Mouse (Mus musculus) hindbrain, embryonic 16.5 days (tissue): ENCODE measurements around the gene Klhdc8a. TPM values are rescaled to one million over a fixed set of nuclear protein-coding genes. Genes with fewer than 3 reads are reported as not detected.
A peak's percentile ranks its signal among the peaks of the same experiment; 100 is the strongest.

Experiments
- ATAC-seq: fragments of 200-750 bp; cut with Nextera tagmentation; 2 replicates; pipeline ENCODE4 v1.8.0; 2017; ENCODE audit warnings: moderate TSS enrichment, moderate library complexity
- H3K27ac ChIP-seq: fragments of 300-500 bp; sonication (generic); 2 replicates; pipeline ENCODE4 v1.5.1; 2014; ENCODE audit warnings: low read depth, mild to moderate bottlenecking, control low read depth, low read length, moderate library complexity
- H3K27me3 ChIP-seq: fragments of 300-500 bp; sonication (generic); replicated peaks from 2 replicates; pipeline ENCODE4 v1.6.1; 2014; ENCODE audit warnings: low read length; ENCODE audit not compliant: control insufficient read depth, insufficient read depth
- H3K36me3 ChIP-seq: fragments of 300-500 bp; sonication (generic); 2 replicates; pipeline ENCODE4 v1.6.1; 2014; ENCODE audit warnings: mild to moderate bottlenecking, low read length, moderate library complexity, mixed read lengths; ENCODE audit not compliant: control insufficient read depth, insufficient read depth
- H3K4me1 ChIP-seq: fragments of 300-500 bp; sonication (generic); 2 replicates; pipeline ENCODE4 v1.6.1; 2014; ENCODE audit warnings: low read depth, low read length; ENCODE audit not compliant: control insufficient read depth, insufficient read depth
- H3K4me2 ChIP-seq: fragments of 300-500 bp; sonication (generic); 2 replicates; pipeline ENCODE4 v1.6.1; 2014; ENCODE audit warnings: mild to moderate bottlenecking, low read length, control low read depth, moderate library complexity
- H3K4me3 ChIP-seq: fragments of 300-500 bp; sonication (generic); 2 replicates; pipeline ENCODE4 v1.5.1; 2014; ENCODE audit warnings: mild to moderate bottlenecking, low read length, control low read depth, moderate library complexity
- H3K9ac ChIP-seq: fragments of 300-500 bp; sonication (generic); 2 replicates; pipeline ENCODE4 v1.6.1; 2014; ENCODE audit warnings: low read depth, mild to moderate bottlenecking, control low read depth, low read length, moderate library complexity
- H3K9me3 ChIP-seq: fragments of 300-500 bp; sonication (generic); 2 replicates; pipeline ENCODE4 v1.6.1; 2014; ENCODE audit warnings: mild to moderate bottlenecking, low read length, moderate library complexity; ENCODE audit not compliant: control insufficient read depth
- WGBS: fragments of 180-500 bp; shearing (Covaris S2); extraction: QIAGEN DNeasy Blood & Tissue Kit; methylation state at CpG from one replicate; pipeline ENCODE4 v1.1.7; 2014; 5-methylcytosine and 5-hydroxymethylcytosine counted together
- polyA plus RNA-seq: library from polyadenylated mRNA; unstranded; fragments of >200 nt; fragmentation: Nextera tagmentation; extraction: Ambion mirVana; gene quantifications from 2 replicates; pipeline ENCODE4 v1.2.1, GENCODE M21; 2015

Gene Klhdc8a
- polyA plus RNA-seq, 1 experiment from 2014 or later: 10.0 TPM

DNA sequence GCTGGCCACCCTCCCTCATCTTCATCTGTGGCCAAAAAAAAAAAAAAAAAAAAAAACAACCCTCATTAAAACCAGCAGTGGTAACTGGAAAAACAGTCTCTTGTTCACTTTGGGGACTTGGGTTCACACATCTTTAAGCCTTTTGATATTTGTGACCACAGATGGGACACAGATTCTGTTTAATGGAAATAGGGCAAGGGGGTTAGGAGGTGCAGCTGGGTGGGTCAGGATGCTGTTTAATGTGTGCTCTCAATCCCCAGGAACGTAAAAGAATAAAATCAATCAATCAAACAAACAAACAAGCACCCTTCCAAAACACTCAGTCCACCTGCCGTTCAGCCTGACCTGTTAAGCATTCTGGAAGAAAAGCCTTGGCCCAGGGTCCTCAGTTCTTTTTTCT, 34.8 kb downstream of the Klhdc8a start:
- no peak overlapping the region for H3K4me3 ChIP-seq
- no peak overlapping the region; the same call in 1 of the 2 replicates for H3K9ac ChIP-seq
- WGBS: 9% methylated on average over 2 of the region's 2 CpGs
- peak overlapping the region; percentile 29; the same call in 1 of the 2 replicates for H3K27ac ChIP-seq
- H3K9me3 ChIP-seq: no peaks in the 10 kb centered on the region
- no peak overlapping the region for H3K4me2 ChIP-seq
- peaks cover 18% of the 10 kb centered on the region for H3K4me1 ChIP-seq
- H3K36me3 ChIP-seq: peaks cover 6% of the 10 kb centered on the region; the same call in 1 of the 2 replicates
- ATAC-seq: no peak
- H3K27me3 ChIP-seq: no peaks in the 10 kb centered on the region

- Histone ChIP-seq H3K9ac (peak overlapping the region; percentile 5; the same call in 1 of the 2 replicates), H3K27me3 (no peaks in the 10 kb centered on the region), H3K4me2 (no peak overlapping the region), H3K36me3 (peaks cover 6% of the 10 kb centered on the region; the same call in 1 of the 2 replicates), H3K4me1 (peaks cover 18% of the 10 kb centered on the region), H3K4me3 (no peak overlapping the region), H3K9me3 (no peaks in the 10 kb centered on the region), H3K27ac (peak overlapping the region; percentile 29)
- WGBS: 7% methylated on average over 4 of the region's 4 CpGs
- peak; percentile 62 for ATAC-seq
Observed at GRCm38 (mm10) chr1:132333675-132334141, 35.3 kb downstream of the Klhdc8a start.

DNA sequence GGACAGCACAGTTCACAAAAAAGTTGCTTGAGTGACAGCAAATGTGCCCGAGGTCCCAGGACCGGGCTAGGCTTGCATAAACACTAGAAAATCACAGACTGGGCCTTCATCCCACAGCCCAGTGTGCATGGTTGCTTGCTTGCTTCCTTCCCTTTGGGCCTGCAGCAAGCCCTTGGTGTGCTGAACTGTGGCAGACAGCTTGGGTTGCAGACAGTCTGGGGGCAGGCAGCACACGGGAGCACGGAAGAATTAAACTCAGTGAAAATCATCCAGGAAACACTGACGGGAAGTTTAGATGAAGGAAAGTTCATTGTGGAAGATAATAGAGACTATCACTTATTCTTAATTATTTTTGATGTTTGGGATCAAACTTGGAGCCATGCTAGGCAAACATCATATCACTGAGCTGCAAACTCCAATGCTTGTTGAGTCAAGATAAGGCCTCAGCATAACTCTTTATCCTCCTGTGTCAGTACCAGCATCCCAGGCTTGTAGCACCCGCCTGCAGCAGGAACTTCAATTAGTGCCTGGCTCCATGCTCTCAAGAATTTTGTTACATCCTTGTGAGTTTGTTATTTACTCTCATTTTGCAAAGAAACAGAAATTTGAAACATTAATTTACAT, 35.9 kb downstream of the Klhdc8a start:
- no peak overlapping the region for H3K4me3 ChIP-seq
- peaks cover 6% of the 10 kb centered on the region; the same call in 1 of the 2 replicates for H3K36me3 ChIP-seq
- H3K9ac ChIP-seq: no peak overlapping the region
- peaks cover 18% of the 10 kb centered on the region for H3K4me1 ChIP-seq
- H3K4me2 ChIP-seq: no peak overlapping the region
- H3K9me3 ChIP-seq: no peaks in the 10 kb centered on the region
- H3K27me3 ChIP-seq: no peaks in the 10 kb centered on the region
- H3K27ac ChIP-seq: peak overlapping the region; percentile 8; the same call in 1 of the 2 replicates
- 22% methylated on average over 6 of the region's 6 CpGs for WGBS
- peak; percentile 32 for ATAC-seq

- Histone ChIP-seq H3K4me3 (no peak overlapping the region), H3K27ac (no peak overlapping the region), H3K9me3 (no peaks in the 10 kb centered on the region), H3K36me3 (peaks cover 6% of the 10 kb centered on the region; the same call in 1 of the 2 replicates), H3K4me2 (no peak overlapping the region), H3K4me1 (peaks cover 18% of the 10 kb centered on the region), H3K9ac (no peak overlapping the region), H3K27me3 (no peaks in the 10 kb centered on the region)
- WGBS: 21% methylated on average over 12 of the region's 12 CpGs
- ATAC-seq: no peak
Observed at GRCm38 (mm10) chr1:132335378-132335965, 37.0 kb downstream of the Klhdc8a start.

DNA sequence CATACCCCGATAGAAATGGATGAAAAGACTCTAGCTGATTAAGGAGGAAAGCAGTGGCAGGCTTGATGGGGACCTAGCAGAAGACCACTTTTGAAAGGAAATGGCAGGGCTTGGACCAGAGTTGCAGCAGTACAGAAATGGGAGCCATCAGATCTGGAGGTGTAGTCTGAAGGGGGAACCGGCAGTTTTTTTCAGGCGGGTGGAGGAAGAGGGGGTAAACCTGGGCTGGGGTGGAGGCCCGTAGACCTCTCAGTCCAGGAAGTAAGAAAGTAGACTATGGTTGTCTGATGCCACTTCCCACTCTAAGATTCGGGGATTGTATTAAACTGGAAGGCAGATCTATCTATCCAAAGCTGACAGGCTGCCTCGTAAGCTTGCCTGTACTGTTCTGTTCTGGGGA, 38.5 kb downstream of the Klhdc8a start:
- Histone ChIP-seq H3K4me1 (peaks cover 18% of the 10 kb centered on the region), H3K4me3 (no peak overlapping the region), H3K36me3 (peaks cover 2% of the 10 kb centered on the region; the same call in 1 of the 2 replicates), H3K9ac (no peak overlapping the region), H3K27ac (no peak overlapping the region), H3K9me3 (no peaks in the 10 kb centered on the region), H3K4me2 (no peak overlapping the region), H3K27me3 (no peaks in the 10 kb centered on the region)
- WGBS: 74% methylated on average over 6 of the region's 6 CpGs
- no peak for ATAC-seq

- H3K9ac ChIP-seq: no peak overlapping the region
- no peak overlapping the region for H3K4me3 ChIP-seq
- no peak overlapping the region for H3K27ac ChIP-seq
- no peak overlapping the region for H3K4me2 ChIP-seq
- H3K4me1 ChIP-seq: peaks cover 17% of the 10 kb centered on the region
- H3K9me3 ChIP-seq: no peaks in the 10 kb centered on the region
- ATAC-seq: no peak
- WGBS: 44% methylated on average over 8 of the region's 8 CpGs
- H3K27me3 ChIP-seq: no peaks in the 10 kb centered on the region
- no peaks in the 10 kb centered on the region for H3K36me3 ChIP-seq
Observed at GRCm38 (mm10) chr1:132338027-132338660, 39.7 kb downstream of the Klhdc8a start.

DNA sequence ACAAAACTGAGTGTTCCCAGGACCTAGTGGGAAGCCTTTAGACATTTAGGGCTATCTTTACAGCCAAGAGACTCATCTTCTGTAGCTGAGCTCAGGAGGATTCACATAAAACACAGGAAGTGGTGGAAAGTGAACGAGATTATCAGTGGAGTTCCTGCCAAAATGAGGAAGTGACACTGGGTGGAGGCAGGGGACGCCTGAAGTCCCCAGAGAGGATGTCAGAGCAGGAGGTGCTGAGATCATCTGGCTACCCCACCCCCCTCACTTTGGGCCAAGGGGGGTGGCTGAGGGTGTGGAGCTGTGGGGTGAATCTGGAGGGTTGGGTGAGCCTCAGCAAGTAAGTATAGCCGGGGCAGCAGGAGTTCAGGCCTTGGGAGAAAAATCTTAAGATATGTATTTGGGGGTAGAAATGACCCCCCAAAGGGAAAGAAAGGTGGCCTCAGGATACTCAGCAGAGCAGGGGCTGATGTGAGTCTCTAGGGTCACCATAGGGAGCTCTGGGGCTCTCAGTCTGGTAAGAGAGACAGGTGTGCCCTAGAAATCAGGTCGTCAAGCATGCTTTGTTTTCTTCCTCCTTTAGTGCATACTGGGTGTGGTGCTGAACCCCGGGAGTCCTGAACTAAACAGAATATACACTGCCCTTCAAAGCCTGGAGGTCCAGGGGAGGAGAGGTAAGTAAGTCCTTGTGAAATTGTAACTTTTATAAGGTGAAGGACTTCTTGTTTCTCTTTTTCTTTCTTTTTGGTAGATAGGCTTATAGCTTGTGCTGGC, 43.5 kb downstream of the Klhdc8a start:
- Histone ChIP-seq H3K4me3 (no peak overlapping the region), H3K4me1 (no peaks in the 10 kb centered on the region), H3K27ac (no peak overlapping the region), H3K27me3 (no peaks in the 10 kb centered on the region), H3K4me2 (no peak overlapping the region), H3K36me3 (no peaks in the 10 kb centered on the region), H3K9me3 (no peaks in the 10 kb centered on the region), H3K9ac (no peak overlapping the region)
- ATAC-seq: no peak
- WGBS: 60% methylated on average over 5 of the region's 5 CpGs

- no peak overlapping the region for H3K4me3 ChIP-seq
- no peak overlapping the region for H3K4me2 ChIP-seq
- no peaks in the 10 kb centered on the region for H3K36me3 ChIP-seq
- no peak overlapping the region for H3K27ac ChIP-seq
- H3K27me3 ChIP-seq: no peaks in the 10 kb centered on the region
- H3K9ac ChIP-seq: no peak overlapping the region
- no peak for ATAC-seq
- no peaks in the 10 kb centered on the region for H3K9me3 ChIP-seq
- WGBS: 64% methylated on average over 3 of the region's 3 CpGs
- no peaks in the 10 kb centered on the region for H3K4me1 ChIP-seq
Observed at GRCm38 (mm10) chr1:132342518-132342917, 44.1 kb downstream of the Klhdc8a start.
